Mouse (Mus musculus) heart, postnatal 4 days (tissue): ENCODE measurements around the gene Stx4a. TPM values are rescaled to one million over a fixed set of nuclear protein-coding genes. Genes with fewer than 3 reads are reported as not detected.
"Not testable (repeated sequence)": the region's sequence is repeated elsewhere in the genome, so short reads cannot be mapped to it uniquely, and the experiment has no call there.

Experiments used
- DNase-seq: peaks from one replicate; pipeline ENCODE4 v3.0.0; 2021
- total RNA-seq, 2 experiments: library from RNA; stranded (reverse); gene quantifications; 2 replicates each; pipeline ENCODE4 v1.2.3; 2021

Stx4a gene
- total RNA-seq, 2 experiments from 2014 or later = 67.1 to 75.3 TPM

DNA sequence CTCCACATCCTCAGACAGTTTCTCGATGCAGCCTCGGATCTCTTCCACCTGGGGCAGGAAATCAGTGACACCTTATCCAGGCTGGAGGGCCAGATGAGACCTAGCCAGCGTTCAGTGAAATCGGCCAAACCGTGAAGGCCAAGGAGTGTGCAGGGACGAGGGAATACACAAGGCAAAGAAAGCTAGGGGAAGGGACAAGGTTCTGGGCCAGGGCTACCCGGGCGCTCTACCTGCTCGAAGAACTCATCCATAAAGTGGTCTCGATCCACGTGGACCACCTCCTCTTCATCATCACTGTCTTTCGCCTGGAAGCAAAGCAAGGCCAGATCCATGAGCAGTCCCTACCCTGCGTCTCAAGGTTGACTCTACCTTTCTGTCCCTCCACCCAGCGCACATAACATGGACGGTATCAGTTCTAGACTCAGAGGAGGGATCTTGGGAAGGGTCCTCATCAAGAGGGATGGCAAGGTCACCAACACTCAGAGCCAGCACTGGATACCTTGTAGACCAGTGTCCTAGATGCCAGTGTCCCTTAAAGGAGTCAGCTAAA is 8.9 kb upstream of the Stx4a start:
- no peak for DNase-seq

DNA sequence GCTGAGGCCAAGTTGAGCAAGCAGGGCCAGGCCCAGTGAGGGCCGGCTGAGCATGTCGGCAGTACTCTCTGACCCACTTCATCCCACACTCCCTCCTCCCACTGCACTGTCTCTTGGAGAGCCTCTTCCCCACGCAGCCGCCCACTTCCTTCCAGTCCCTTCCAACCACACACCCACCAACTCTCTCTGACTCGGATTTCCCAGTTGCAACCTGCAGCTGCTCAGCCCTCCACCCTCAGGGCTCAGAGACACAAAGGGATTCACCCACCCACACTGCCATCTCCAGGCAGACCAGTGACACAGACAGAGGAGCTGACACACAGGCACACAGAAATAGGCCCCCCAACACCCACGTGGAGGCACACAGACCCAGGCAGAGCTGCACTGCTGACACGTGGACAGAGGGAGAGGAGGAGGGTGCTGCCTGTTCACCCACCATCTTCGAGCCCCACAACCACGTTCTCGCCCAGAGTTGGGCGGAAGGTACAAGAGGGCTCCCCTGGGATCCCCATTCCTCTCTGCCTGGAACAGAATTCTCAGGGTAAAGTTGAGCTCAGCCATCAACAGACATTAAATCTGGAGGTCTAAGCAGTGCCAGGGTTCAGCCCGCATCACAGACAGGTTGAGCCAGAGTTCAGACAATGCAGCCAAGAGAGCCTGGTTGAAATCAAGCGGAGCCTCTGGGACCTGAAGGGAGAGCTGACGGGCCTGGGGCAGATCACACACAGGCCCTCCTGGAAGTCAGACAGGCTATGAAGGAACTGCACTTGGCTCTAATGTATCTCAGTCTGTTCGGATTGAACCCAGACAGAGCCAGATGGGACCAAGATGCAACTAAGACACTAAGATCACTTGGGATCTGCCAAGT is 7.9 kb upstream of the Stx4a start:
- peak; percentile 62 for DNase-seq

DNA sequence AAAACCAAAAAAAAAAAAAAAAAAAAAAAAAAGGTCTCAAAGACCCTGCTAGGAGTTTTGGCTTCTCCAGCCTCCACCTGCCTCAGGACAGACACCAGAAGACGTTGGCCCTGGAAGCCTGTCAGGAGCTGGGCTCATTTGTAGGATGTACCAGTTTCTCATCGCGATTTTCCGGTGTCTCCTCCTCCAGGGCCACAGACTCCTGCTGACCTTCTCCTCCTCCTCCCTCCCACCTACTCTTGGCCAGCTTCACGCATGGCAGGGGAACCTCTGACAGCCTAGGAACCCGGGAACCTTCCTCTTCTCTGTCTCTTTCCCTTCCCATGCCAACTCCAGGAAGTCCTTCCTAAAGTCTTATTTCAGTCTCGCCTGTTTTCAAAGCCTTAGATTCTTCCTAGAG is 7.0 kb upstream of the Stx4a start:
- no peak for DNase-seq

DNA sequence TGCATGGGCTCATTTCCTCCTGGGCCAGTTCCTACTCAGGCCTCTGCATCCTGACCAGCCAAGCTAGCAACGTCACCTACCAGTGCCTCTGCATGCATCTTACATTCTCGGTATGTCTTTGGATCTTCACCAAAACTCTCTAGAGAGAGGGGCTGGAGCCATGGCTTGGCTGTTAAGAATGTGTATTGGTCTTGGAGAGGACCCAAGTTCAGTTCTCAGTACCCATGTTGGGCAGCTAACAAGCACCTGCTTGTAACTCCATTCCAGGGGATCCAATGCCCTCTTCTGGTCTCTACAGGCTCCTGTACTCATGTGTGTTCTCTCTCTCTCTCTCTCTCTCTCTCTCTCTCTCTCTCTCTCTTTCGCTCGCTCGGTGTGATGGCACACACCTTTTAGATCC is 6.3 kb upstream of the Stx4a start:
- no peak for DNase-seq

DNA sequence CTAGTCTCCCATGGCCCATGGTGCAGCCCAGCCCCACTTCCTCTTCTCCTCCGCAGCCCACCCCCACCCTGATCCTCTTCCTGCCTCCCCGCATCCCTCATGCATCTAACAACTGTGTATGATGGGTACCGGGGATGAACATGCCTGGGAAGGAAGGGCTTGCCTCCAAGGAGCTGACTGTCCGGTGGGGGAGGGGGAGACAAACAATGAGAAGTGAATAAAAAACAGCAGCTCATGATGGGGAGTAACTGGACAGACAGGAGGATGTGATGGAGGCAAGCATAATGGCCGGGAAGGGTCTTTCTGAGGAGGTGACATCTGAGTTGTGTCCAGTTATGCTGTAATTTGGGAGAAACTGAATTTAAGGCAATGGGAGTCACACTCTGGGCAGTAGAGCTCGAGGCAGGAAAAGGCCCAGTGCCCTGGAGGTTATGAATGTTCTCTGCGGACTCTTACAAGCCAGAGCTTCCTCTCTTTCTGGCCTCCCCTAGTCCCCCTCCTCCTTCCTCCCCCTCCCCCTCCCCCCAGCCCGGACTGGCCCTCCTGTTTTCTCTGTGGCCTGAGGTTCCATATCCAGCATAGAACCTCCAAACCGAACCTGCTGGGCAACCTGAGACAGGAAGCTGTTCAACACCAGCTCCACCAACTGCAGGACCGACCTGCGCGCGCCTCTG is 3.1 kb upstream of the Stx4a start:
- no peak for DNase-seq

DNA sequence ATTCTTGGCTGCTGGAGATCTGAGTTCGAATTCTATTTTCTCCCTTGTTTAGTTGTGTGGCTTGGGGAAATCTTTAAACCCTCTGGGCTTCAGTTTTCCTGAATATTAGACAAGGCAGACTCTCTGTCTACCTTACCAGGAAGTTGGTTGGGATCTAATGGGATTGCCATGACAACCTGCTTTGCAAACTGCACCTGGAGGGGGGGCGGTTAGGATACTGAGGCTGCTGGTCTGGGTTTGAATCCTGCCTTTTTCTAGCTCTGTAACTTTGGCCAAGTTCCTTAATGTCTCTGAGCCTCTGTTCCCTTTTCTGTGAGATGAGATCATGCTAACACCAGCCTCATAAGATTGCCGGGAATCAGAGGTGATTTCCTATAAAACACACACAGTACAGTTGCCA is 1.6 kb upstream of the Stx4a start:
- DNase-seq = no peak

DNA sequence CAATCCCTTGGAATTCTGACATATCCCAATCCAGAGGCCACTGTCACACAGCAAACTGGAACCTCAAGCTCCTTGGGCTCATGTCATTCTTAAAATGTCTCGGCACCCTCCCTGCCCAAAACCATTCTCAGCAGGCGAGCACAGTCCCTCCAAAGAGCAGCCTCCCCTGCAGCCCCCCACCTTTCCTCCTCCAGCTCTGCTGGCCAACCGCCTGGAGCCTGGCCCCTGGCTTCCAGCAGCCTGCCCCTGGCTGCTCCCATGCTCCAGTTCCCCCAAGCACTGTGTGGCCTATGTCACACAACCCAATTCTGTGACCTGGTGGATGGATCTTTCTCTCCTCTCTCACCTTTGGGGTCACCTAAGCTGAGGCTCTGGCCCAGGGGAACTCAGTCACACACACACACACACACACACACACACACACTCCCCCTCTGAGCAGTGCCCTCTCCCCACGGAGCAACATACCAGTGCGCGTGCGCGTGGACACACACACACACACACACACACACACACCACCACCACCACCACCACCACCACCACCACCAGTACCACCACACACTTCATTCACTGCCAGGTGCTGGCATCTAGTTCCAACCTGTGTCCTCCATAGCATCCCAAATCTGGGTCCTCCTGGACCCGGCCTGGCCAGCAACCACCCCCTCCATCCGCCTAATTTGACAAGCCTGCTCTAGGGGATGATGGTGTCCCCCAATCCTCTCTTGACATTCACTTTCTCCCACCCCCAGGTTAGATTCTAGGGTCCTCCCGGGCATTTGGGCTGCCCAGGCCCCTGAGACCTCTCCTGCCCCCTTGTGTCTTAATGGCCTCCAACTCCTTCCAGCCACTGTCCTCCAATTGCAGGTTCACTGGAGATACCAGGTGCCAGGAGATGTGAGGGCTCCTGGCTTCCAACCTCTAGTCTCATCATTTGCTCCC is 590 bp upstream of the Stx4a start:
- no peak for DNase-seq

DNA sequence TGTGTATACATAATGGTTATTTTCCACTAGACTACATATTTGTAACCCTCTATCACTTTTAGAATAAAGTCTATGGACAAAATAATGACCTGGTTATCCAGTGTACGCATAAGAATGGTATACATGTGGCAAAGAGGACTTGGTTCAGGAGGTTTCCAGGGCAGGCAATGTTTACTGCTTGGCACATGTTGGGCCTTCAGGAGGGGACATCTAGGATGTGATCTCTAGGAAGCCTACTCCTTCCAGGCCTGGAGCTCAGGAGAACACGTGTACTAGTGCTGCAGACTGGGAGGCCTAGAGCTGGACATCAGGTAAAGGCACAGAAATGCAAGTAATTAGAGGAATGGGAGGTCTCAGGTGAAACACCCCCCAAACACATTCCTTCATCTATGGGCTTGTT is 11.5 kb downstream of the Stx4a start:
- DNase-seq = no peak

DNA sequence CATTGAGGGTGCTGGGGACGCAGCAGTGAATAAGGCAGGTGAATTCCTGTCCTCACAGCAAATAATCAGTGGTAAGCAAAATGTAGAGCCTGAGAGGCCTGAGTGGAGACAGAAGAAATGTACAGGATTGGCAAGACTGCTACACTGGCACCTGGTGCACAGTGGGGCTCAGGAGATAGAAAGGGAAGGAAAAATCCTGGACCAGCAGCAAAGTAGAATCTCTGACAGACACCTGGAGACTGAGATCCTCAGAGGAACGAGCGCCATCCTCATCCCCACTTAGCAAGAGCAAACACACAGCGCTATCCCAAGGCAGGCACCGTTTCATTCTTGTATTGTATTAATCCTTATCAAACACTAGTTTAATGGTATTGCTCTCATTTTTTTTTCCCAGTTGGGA is 13.4 kb downstream of the Stx4a start:
- no peak for DNase-seq

GRCm38 (mm10) chr7:127837878-127838277 is 13.8 kb downstream of the Stx4a start:
- not testable (repeated sequence) for DNase-seq

GRCm38 (mm10) chr7:127840031-127840430 is 15.9 kb downstream of the Stx4a start:
- DNase-seq = not testable (repeated sequence)

DNA sequence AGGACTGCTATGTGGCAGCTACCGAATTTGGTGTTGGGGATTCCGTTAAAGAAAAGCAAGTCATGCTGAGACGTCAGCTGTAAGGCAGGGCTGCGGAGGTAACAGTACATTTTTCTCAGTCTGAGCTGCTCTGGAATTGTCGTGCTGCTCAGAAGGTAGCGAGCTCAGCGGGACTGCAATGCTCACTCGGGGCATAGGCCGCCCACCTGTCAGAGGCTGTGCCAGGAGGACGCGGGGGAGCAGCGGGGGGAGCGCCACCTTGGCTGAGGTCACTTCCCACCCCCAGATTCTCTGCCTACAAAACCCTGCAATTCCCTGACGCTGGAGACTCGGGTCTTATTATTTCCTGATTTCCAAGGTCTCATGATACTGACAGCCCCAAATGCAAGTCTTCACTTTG is 16.8 kb downstream of the Stx4a start:
- DNase-seq = peak; percentile 69

GRCm38 (mm10) chr7:127841340-127842000 is 17.4 kb downstream of the Stx4a start:
- DNase-seq = peak; percentile 95

DNA sequence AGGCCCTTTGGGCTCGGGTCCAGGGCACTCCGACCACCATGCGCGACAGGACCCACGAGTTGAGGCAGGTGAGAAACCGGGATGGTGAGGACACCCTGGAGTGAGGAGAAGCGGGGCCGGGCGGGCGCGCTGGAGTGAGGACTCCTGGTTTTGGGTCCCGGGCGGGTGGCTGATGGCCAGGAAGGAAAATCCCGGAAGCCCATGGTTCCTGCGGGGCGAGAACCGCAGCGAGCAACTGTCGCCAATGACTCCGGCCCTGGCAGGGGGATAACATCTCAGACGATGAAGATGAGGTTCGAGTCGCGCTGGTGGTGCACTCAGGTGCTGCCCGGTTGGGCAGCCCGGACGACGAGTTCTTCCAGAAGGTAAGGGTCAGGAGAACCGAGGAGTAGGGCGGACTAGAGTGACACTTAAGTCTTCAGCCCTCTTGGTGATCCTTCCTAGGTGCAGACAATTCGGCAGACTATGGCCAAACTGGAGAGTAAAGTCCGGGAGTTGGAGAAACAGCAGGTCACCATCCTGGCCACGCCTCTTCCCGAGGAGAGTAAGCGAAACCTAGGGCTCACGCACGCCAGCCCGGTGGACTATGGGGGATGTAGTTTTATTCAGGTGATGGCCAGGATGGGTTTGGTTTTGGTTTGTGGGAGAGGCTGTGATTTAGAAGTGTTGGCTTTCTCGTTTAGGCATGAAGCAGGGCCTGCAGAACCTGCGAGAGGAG is 18.1 kb downstream of the Stx4a start:
- DNase-seq = peak; percentile 81

DNA sequence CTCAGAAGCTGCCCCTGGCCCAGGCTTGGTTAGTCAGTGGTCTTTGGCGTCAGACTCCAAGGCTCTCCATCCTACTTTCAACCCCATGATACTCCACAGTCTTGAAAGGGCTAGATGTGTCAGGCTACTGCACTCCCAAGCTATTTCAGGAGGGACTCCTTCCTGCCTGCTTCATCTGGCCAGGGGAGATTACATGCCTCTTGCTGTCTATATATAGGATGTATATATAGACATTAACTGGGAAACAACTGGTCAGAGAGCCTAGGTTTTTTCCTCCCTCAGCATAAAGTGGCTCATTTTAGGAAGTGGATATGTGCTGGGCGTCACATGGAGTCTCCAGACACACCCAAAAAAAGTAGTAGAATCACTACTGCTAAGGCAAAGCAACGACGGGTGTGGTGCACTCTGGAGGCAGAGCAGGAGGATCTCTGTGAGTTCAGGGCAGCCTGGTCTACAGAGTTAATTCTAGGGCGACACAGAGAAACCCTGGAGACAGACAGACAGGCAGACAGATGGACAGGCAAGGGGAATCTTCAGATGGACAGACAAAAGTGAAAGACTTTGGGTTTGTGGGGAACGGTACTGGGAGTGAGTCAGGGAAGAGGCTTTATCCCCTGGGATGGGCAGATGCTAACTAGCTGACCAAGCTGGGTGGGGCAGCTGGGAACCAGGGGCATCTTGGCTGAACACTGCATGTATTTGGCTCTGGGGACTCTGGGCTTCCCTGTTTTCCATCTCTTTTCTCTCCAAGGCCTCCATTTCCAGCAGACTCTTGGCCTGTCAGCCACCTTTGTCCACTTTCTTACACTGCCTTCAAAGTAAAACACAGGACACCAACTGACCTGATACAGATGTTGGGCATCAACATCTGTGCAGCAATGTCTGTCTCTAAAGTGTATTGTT is 26.1 kb downstream of the Stx4a start:
- no peak for DNase-seq

GRCm38 (mm10) chr7:127850906-127851305 is 26.8 kb downstream of the Stx4a start:
- no peak for DNase-seq

DNA sequence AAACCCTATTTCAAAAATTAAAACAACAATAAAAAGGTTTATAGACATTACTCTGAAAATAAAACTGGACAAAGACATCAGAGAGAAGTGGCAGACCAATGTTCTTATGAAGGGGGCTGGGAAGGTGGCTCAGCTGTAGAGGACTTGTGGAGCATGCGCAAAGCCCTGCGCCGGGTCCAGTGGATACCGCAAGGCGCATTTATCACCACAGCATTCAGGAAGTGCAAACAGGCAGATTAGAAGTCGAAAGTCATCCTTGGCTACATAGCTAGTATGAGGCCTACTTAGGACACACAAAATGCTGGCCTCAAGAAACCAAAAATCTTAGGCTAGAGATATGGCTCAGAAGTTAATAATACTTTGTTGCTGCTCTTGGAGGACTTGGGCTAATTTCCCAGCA is 34.2 kb downstream of the Stx4a start:
- no peak for DNase-seq

DNA sequence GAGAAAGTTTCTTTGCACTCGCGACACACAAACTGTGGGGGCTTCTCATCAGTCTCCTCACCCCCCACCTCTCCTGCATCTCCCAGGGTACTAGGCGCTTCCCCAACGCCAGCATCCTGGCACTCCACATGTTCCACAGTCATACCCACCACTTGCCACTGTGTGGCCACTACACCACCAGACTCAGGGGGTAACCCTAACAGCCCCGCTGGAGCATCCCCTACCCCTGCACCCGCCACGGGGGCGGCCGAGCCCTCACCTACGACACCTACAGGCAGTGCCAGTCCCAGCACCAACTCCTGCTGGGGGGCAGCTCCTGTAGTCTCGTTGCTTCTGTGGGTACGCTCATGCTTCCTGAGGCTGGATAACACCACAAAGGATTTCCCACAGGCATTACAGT is 42.3 kb downstream of the Stx4a start:
- no peak for DNase-seq

DNA sequence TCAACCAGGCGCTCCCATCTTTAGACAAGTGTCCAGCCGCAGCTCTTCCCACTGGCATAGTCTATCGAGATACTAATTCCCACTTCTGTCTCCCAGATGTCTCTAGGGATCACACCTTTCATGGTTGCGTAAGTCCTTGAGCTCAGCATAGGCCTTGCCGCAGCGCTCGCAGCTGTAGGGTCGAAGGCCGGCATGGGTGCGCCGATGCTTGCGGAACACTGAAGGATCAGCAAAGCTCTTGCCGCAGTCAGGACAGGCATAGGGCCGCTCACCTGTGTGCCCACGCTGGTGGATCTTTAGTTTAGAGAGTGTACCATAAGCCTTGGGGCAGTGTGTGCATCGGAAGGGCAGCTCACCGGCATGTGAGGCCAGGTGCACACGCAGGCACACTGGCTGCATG is 43.5 kb downstream of the Stx4a start:
- no peak for DNase-seq

- DNase-seq = peak; percentile 60
Measured at GRCm38 (mm10) chr7:127869149-127869810, 45.2 kb downstream of the Stx4a start.
